Mouse (Mus musculus) gastrocnemius, postnatal 25 days (tissue): ENCODE measurements around the gene Cpsf2. TPM values are rescaled to one million over a fixed set of nuclear protein-coding genes. Genes with fewer than 3 reads are reported as not detected.

Experiments
- total RNA-seq, 2 experiments: library from RNA; stranded (reverse); gene quantifications; 1 replicate in 1 of 2; 2 replicates in 1 of 2; pipeline ENCODE4 v1.2.3; 2021

Cpsf2 gene
- total RNA-seq, 2 experiments from 2014 or later = 8.9 to 9.6 TPM

Other genes with a start within 250 kb of the Cpsf2 start
- 10 to 100 TPM; 17.7 to 18.9 TPM for gene Fbln5, start 156.9 kb upstream of the Cpsf2 start, total RNA-seq
- gene Trip11, start 62.7 kb upstream of the Cpsf2 start, total RNA-seq = 10 to 100 TPM; 22.0 to 22.4 TPM
- gene Atxn3, start 17.7 kb upstream of the Cpsf2 start, total RNA-seq = 1 to 10 TPM; 4.2 to 4.4 TPM
- gene Slc24a4, start 152.7 kb downstream of the Cpsf2 start, total RNA-seq = not detected